Mouse (Mus musculus) B cell, adult 2 months (primary cell): ENCODE data around the gene Taar2.

Experiments used
- DNase-seq, 2 experiments: peaks; one replicate each; pipeline ENCODE4 v3.0.0; 2022

Gene Taar2

GRCm38 (mm10) chr10:23985546-23985945, 47.2 kb downstream of the Taar2 start, which contains the start of gene Taar6:
TSS of gene Taar6 (minus strand) at chr10:23985646.
- no peak for DNase-seq

GRCm38 (mm10) chr10:23986419-23986818, 48.0 kb downstream of the Taar2 start:
- no peak for DNase-seq
